Mouse (Mus musculus): ENCODE results near the gene Trub2. TPM values are rescaled to one million over a fixed set of nuclear protein-coding genes. Genes with fewer than 3 reads are reported as not detected.

The Trub2 gene
- 35.1 and 38.8 TPM in 2 replicates for polyA plus RNA-seq (2015; fragmentation: Nextera tagmentation; extraction: Ambion mirVana)

GRCm38 (mm10) chr2:29787937-29788681 is at the start of gene Trub2:
Trub2 (minus strand) TSS chr2:29788502.
- peaks cover 19% of the 10 kb centered on the region for H3K4me1 ChIP-seq
- no peaks in the 10 kb centered on the region for H3K27me3 ChIP-seq
- 1% methylated on average over 45 of the region's 45 CpGs for WGBS
- H3K9ac ChIP-seq: peak within 1 kb of the TSS; percentile 57
- no peaks in the 10 kb centered on the region for H3K9me3 ChIP-seq (replicated peaks)
- peaks cover 55% of the 10 kb centered on the region for H3K36me3 ChIP-seq
- peak within 1 kb of the TSS; percentile 70 for H3K4me3 ChIP-seq (replicated peaks)
- peak; percentile 86 for ATAC-seq (ENCODE audit: insufficient number of reproducible peaks, low FRiP score, low TSS enrichment, low read depth)
- H3K4me2 ChIP-seq (replicated peaks): peak within 1 kb of the TSS; percentile 73
- peak within 1 kb of the TSS; percentile 89 for H3K27ac ChIP-seq (replicated peaks)

- H3K27me3 ChIP-seq: no peaks in the 10 kb centered on the region
- no peak overlapping the region for H3K9ac ChIP-seq
- H3K36me3 ChIP-seq: peaks cover 62% of the 10 kb centered on the region
- no peaks in the 10 kb centered on the region for H3K9me3 ChIP-seq (replicated peaks)
- 40% methylated on average over 2 of the region's 2 CpGs for WGBS
- ATAC-seq (ENCODE audit: insufficient number of reproducible peaks, low FRiP score, low TSS enrichment, low read depth): no peak
- H3K4me1 ChIP-seq: no peaks in the 10 kb centered on the region
- H3K27ac ChIP-seq (replicated peaks): no peak overlapping the region
- no peak overlapping the region for H3K4me3 ChIP-seq (replicated peaks)
- H3K4me2 ChIP-seq (replicated peaks): no peak overlapping the region
Observed at GRCm38 (mm10) chr2:29835391-29835899, 47.1 kb upstream of the Trub2 start.

- Histone ChIP-seq H3K4me1 (no peaks in the 10 kb centered on the region), H3K27ac (replicated peaks) (no peak overlapping the region), H3K4me2 (replicated peaks) (no peak overlapping the region), H3K9me3 (replicated peaks) (no peaks in the 10 kb centered on the region), H3K9ac (no peak overlapping the region), H3K36me3 (peaks cover 50% of the 10 kb centered on the region), H3K4me3 (replicated peaks) (no peak overlapping the region), H3K27me3 (no peaks in the 10 kb centered on the region)
- 93% methylated on average over 5 of the region's 5 CpGs for WGBS
- no peak for ATAC-seq (ENCODE audit: insufficient number of reproducible peaks, low FRiP score, low TSS enrichment, low read depth)
Observed at GRCm38 (mm10) chr2:29833796-29834195, 45.5 kb upstream of the Trub2 start.

GRCm38 (mm10) chr2:29831106-29831505 is 42.8 kb upstream of the Trub2 start:
- Histone ChIP-seq H3K4me2 (replicated peaks) (no peak overlapping the region), H3K4me3 (replicated peaks) (no peak overlapping the region), H3K4me1 (peaks cover 12% of the 10 kb centered on the region), H3K27ac (replicated peaks) (no peak overlapping the region), H3K9me3 (replicated peaks) (no peaks in the 10 kb centered on the region), H3K27me3 (no peaks in the 10 kb centered on the region), H3K36me3 (peaks cover 31% of the 10 kb centered on the region), H3K9ac (no peak overlapping the region)
- WGBS: 87% methylated on average over 4 of the region's 4 CpGs
- no peak for ATAC-seq (ENCODE audit: insufficient number of reproducible peaks, low FRiP score, low TSS enrichment, low read depth)

GRCm38 (mm10) chr2:29827709-29828024 is 39.4 kb upstream of the Trub2 start:
- Histone ChIP-seq H3K9ac (peak overlapping the region; percentile 89), H3K9me3 (replicated peaks) (no peaks in the 10 kb centered on the region), H3K4me3 (replicated peaks) (peak overlapping the region; percentile 99), H3K27ac (replicated peaks) (peak overlapping the region; percentile 73), H3K36me3 (peaks cover 2% of the 10 kb centered on the region), H3K4me1 (peaks cover 14% of the 10 kb centered on the region), H3K27me3 (no peaks in the 10 kb centered on the region), H3K4me2 (replicated peaks) (peak overlapping the region; percentile 77)
- WGBS: 3% methylated on average over 12 of the region's 12 CpGs
- no peak for ATAC-seq (ENCODE audit: insufficient number of reproducible peaks, low FRiP score, low TSS enrichment, low read depth)

- Histone ChIP-seq H3K27me3 (no peaks in the 10 kb centered on the region), H3K4me1 (peaks cover 14% of the 10 kb centered on the region), H3K9me3 (replicated peaks) (no peaks in the 10 kb centered on the region), H3K9ac (peak overlapping the region; percentile 89), H3K4me3 (replicated peaks) (peak overlapping the region; percentile 99), H3K4me2 (replicated peaks) (peak overlapping the region; percentile 77), H3K36me3 (no peaks in the 10 kb centered on the region; the same call in 1 of the 2 replicates), H3K27ac (replicated peaks) (peak overlapping the region; percentile 98)
- ATAC-seq (ENCODE audit: insufficient number of reproducible peaks, low FRiP score, low TSS enrichment, low read depth): peak; percentile 97
- WGBS: under 1% methylated on average over 48 of the region's 48 CpGs
Observed at GRCm38 (mm10) chr2:29826926-29827708, 38.8 kb upstream of the Trub2 start.

GRCm38 (mm10) chr2:29826318-29826925 is 38.1 kb upstream of the Trub2 start:
- no peak for ATAC-seq (ENCODE audit: insufficient number of reproducible peaks, low FRiP score, low TSS enrichment, low read depth)
- WGBS: 10% methylated on average over 11 of the region's 11 CpGs

GRCm38 (mm10) chr2:29820025-29820817 is 31.9 kb upstream of the Trub2 start, which contains the start of gene Urm1:
Urm1 (plus strand) TSS chr2:29820075.
- H3K4me2 ChIP-seq (replicated peaks): peak within 1 kb of the TSS; percentile 70
- H3K27me3 ChIP-seq: no peaks in the 10 kb centered on the region
- H3K9ac ChIP-seq: peak within 1 kb of the TSS; percentile 48
- H3K9me3 ChIP-seq (replicated peaks): no peaks in the 10 kb centered on the region
- H3K27ac ChIP-seq (replicated peaks): peak within 1 kb of the TSS; percentile 92
- peak within 1 kb of the TSS; percentile 51 for H3K4me3 ChIP-seq (replicated peaks)
- peaks cover 21% of the 10 kb centered on the region for H3K4me1 ChIP-seq
- WGBS: under 1% methylated on average over 35 of the region's 35 CpGs
- H3K36me3 ChIP-seq: peaks cover 18% of the 10 kb centered on the region
- ATAC-seq (ENCODE audit: insufficient number of reproducible peaks, low FRiP score, low TSS enrichment, low read depth): peak; percentile 71

More at GRCm38 (mm10) chr2:29826318-29826925, 38.1 kb upstream of the Trub2 start:
- Histone ChIP-seq H3K4me2 (replicated peaks) (peak overlapping the region; percentile 60), H3K36me3 (no peaks in the 10 kb centered on the region; the same call in 1 of the 2 replicates), H3K27ac (replicated peaks) (peak overlapping the region; percentile 98), H3K27me3 (no peaks in the 10 kb centered on the region), H3K9ac (peak overlapping the region; percentile 71), H3K4me1 (peaks cover 14% of the 10 kb centered on the region), H3K4me3 (replicated peaks) (peak overlapping the region; percentile 99), H3K9me3 (replicated peaks) (no peaks in the 10 kb centered on the region)

- ATAC-seq (ENCODE audit: insufficient number of reproducible peaks, low FRiP score, low TSS enrichment, low read depth): no peak
- Histone ChIP-seq H3K9me3 (replicated peaks) (no peaks in the 10 kb centered on the region), H3K4me3 (replicated peaks) (0 out of 2 replicates have a peak overlapping the region, but pooled peaks have one; percentile 51), H3K27me3 (no peaks in the 10 kb centered on the region), H3K4me1 (peaks cover 21% of the 10 kb centered on the region), H3K27ac (replicated peaks) (peak overlapping the region; percentile 92; the same call in 1 of the 2 replicates), H3K4me2 (replicated peaks) (peak overlapping the region; percentile 70; the same call in 1 of the 2 replicates), H3K9ac (no peak overlapping the region), H3K36me3 (peaks cover 26% of the 10 kb centered on the region)
- WGBS: 9% methylated on average over 2 of the region's 2 CpGs
Observed at GRCm38 (mm10) chr2:29819363-29819762, 31.1 kb upstream of the Trub2 start.

- Histone ChIP-seq H3K4me1 (peaks cover 21% of the 10 kb centered on the region), H3K4me2 (replicated peaks) (no peak overlapping the region; the same call in 1 of the 2 replicates), H3K27me3 (no peaks in the 10 kb centered on the region), H3K9ac (no peak overlapping the region), H3K4me3 (replicated peaks) (peak overlapping the region; percentile 11; the same call in 1 of the 2 replicates), H3K9me3 (replicated peaks) (no peaks in the 10 kb centered on the region), H3K36me3 (peaks cover 42% of the 10 kb centered on the region), H3K27ac (replicated peaks) (no peak overlapping the region)
- ATAC-seq (ENCODE audit: insufficient number of reproducible peaks, low FRiP score, low TSS enrichment, low read depth): peak; percentile 75
- 32% methylated on average over 8 of the region's 8 CpGs for WGBS
Observed at GRCm38 (mm10) chr2:29817426-29818232, 29.3 kb upstream of the Trub2 start.
